Mouse (Mus musculus): ENCODE measurements around the gene Gm37240.

DNA sequence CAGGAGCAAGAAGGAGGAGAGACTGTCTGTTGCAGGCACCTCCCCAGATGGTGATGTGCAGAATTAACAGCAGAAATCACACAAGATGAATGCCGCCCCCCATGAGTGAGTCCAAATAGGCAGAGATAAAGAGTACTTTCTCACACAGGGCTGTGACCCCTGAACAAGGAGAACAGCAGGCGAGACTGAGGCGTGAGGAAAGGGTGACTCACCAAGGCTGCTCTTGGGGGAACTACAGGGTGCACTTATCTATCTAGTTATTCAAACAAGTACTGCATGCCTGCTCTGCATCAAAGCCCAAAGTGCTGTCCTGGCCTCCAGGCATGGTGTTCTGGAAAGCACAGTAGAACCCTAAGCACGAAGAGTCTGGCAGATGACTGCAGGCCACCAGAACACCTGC, 113.4 kb downstream of the Gm37240 start:
- TF ChIP-seq POLR2A (IDR thresholded peaks at IDR 0.05; ENCODE audit: insufficient read depth, low read length) = no peak
- no peak for TF ChIP-seq CTCF (IDR thresholded peaks at IDR 0.05; ENCODE audit: low read depth, low read length)
- no peak for TF ChIP-seq EP300 (IDR thresholded peaks at IDR 0.05; ENCODE audit: insufficient read depth, low read depth, low read length)

Measured in ES-Bruce4 (cell line).